Mouse (Mus musculus): ENCODE results near the gene Grip1. TPM values are rescaled to one million over a fixed set of nuclear protein-coding genes. Genes with fewer than 3 reads are reported as not detected.

Grip1 gene
- polyA plus RNA-seq, 1 experiment = 0.86 TPM

- DNase-seq (ENCODE audit: low read depth) = no peak
Observed at GRCm38 (mm10) chr10:119660677-119661353, 207.2 kb downstream of the Grip1 start.

- no peak for DNase-seq (ENCODE audit: low read depth)
Observed at GRCm38 (mm10) chr10:119663586-119663985, 210.0 kb downstream of the Grip1 start.

- no peak for DNase-seq (ENCODE audit: low read depth)
Observed at GRCm38 (mm10) chr10:119666386-119666785, 212.8 kb downstream of the Grip1 start.

GRCm38 (mm10) chr10:119670456-119670855, 216.8 kb downstream of the Grip1 start:
- no peak for DNase-seq (ENCODE audit: low read depth)

GRCm38 (mm10) chr10:119684377-119684826, 230.8 kb downstream of the Grip1 start:
- DNase-seq (ENCODE audit: low read depth) = no peak

- DNase-seq (ENCODE audit: low read depth) = no peak
Observed at GRCm38 (mm10) chr10:119691358-119692083, 237.9 kb downstream of the Grip1 start.

GRCm38 (mm10) chr10:119692284-119692890, 238.8 kb downstream of the Grip1 start:
- DNase-seq (ENCODE audit: low read depth) = no peak

- DNase-seq (ENCODE audit: low read depth) = no peak
Observed at GRCm38 (mm10) chr10:119693400-119693799, 239.8 kb downstream of the Grip1 start.

GRCm38 (mm10) chr10:119697257-119697798, 243.7 kb downstream of the Grip1 start:
- no peak for DNase-seq (ENCODE audit: low read depth)

- no peak for DNase-seq (ENCODE audit: low read depth)
Observed at GRCm38 (mm10) chr10:119705348-119705747, 251.7 kb downstream of the Grip1 start.

- DNase-seq (ENCODE audit: low read depth) = no peak
Observed at GRCm38 (mm10) chr10:119706281-119706680, 252.7 kb downstream of the Grip1 start.

GRCm38 (mm10) chr10:119706983-119707382, 253.4 kb downstream of the Grip1 start:
- DNase-seq (ENCODE audit: low read depth) = no peak

GRCm38 (mm10) chr10:119721887-119722286, 268.3 kb downstream of the Grip1 start:
- DNase-seq (ENCODE audit: low read depth) = no peak

GRCm38 (mm10) chr10:119722471-119722870, 268.8 kb downstream of the Grip1 start:
- no peak for DNase-seq (ENCODE audit: low read depth)

GRCm38 (mm10) chr10:119723671-119724070, 270.0 kb downstream of the Grip1 start:
- DNase-seq (ENCODE audit: low read depth) = no peak

- DNase-seq (ENCODE audit: low read depth) = no peak
Observed at GRCm38 (mm10) chr10:119725363-119725762, 271.7 kb downstream of the Grip1 start.

GRCm38 (mm10) chr10:119725966-119726365, 272.3 kb downstream of the Grip1 start:
- DNase-seq (ENCODE audit: low read depth) = no peak

- no peak for DNase-seq (ENCODE audit: low read depth)
Observed at GRCm38 (mm10) chr10:119726921-119727320, 273.3 kb downstream of the Grip1 start.

- DNase-seq (ENCODE audit: low read depth) = no peak
Observed at GRCm38 (mm10) chr10:119730206-119730605, 276.6 kb downstream of the Grip1 start.

GRCm38 (mm10) chr10:119735011-119735992, 281.7 kb downstream of the Grip1 start:
- DNase-seq (ENCODE audit: low read depth) = no peak

GRCm38 (mm10) chr10:119739466-119739865, 285.8 kb downstream of the Grip1 start:
- DNase-seq (ENCODE audit: low read depth) = no peak
